Mouse (Mus musculus) hindbrain, embryonic 16.5 days (tissue): ENCODE results near the gene Ms4a8a. TPM values are rescaled to one million over a fixed set of nuclear protein-coding genes. Genes with fewer than 3 reads are reported as not detected.

Experiments used
- ATAC-seq: fragments of 200-750 bp; cut with Nextera tagmentation; 2 replicates; pipeline ENCODE4 v1.8.0; 2017; ENCODE audit warnings: moderate TSS enrichment, moderate library complexity
- H3K27ac ChIP-seq: fragments of 300-500 bp; sonication (generic); 2 replicates; pipeline ENCODE4 v1.5.1; 2014; ENCODE audit warnings: low read depth, mild to moderate bottlenecking, control low read depth, low read length, moderate library complexity
- H3K27me3 ChIP-seq: fragments of 300-500 bp; sonication (generic); replicated peaks from 2 replicates; pipeline ENCODE4 v1.6.1; 2014; ENCODE audit warnings: low read length; ENCODE audit not compliant: control insufficient read depth, insufficient read depth
- H3K36me3 ChIP-seq: fragments of 300-500 bp; sonication (generic); 2 replicates; pipeline ENCODE4 v1.6.1; 2014; ENCODE audit warnings: mild to moderate bottlenecking, low read length, moderate library complexity, mixed read lengths; ENCODE audit not compliant: control insufficient read depth, insufficient read depth
- H3K4me1 ChIP-seq: fragments of 300-500 bp; sonication (generic); 2 replicates; pipeline ENCODE4 v1.6.1; 2014; ENCODE audit warnings: low read depth, low read length; ENCODE audit not compliant: control insufficient read depth, insufficient read depth
- H3K4me2 ChIP-seq: fragments of 300-500 bp; sonication (generic); 2 replicates; pipeline ENCODE4 v1.6.1; 2014; ENCODE audit warnings: mild to moderate bottlenecking, low read length, control low read depth, moderate library complexity
- H3K4me3 ChIP-seq: fragments of 300-500 bp; sonication (generic); 2 replicates; pipeline ENCODE4 v1.5.1; 2014; ENCODE audit warnings: mild to moderate bottlenecking, low read length, control low read depth, moderate library complexity
- H3K9ac ChIP-seq: fragments of 300-500 bp; sonication (generic); 2 replicates; pipeline ENCODE4 v1.6.1; 2014; ENCODE audit warnings: low read depth, mild to moderate bottlenecking, control low read depth, low read length, moderate library complexity
- H3K9me3 ChIP-seq: fragments of 300-500 bp; sonication (generic); 2 replicates; pipeline ENCODE4 v1.6.1; 2014; ENCODE audit warnings: mild to moderate bottlenecking, low read length, moderate library complexity; ENCODE audit not compliant: control insufficient read depth
- WGBS: fragments of 180-500 bp; shearing (Covaris S2); extraction: QIAGEN DNeasy Blood & Tissue Kit; methylation state at CpG from one replicate; pipeline ENCODE4 v1.1.7; 2014; 5-methylcytosine and 5-hydroxymethylcytosine counted together
- polyA plus RNA-seq: library from polyadenylated mRNA; unstranded; fragments of >200 nt; fragmentation: Nextera tagmentation; extraction: Ambion mirVana; gene quantifications from 2 replicates; pipeline ENCODE4 v1.2.1, GENCODE M21; 2015

Gene Ms4a8a
- polyA plus RNA-seq, 1 experiment from 2014 or later, result not detected

DNA sequence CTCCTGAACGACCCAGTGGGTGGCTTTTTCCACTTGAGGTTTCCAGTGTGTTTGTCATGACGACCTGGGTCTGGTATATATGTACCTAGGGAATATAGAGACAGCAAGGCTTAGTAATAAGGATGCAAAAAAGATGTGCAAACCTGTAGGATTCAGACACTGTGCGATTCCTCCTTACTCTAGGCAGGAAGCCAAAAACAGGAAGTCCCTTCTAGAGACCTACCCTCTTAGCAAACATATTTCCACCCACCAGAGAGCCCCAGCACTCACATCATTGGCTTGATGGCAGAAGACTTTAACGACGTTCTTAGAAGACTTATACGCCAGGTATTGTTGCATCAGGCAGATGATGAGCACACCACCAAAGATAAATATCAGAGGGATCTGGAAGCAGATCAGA, 32.9 kb downstream of the Ms4a8a start:
- H3K27me3 ChIP-seq, result no peaks in the 10 kb centered on the region
- no peaks in the 10 kb centered on the region for H3K4me1 ChIP-seq
- WGBS, result 77% methylated on average over 6 of the region's 6 CpGs
- no peak overlapping the region for H3K4me3 ChIP-seq
- H3K4me2 ChIP-seq, result no peak overlapping the region
- H3K27ac ChIP-seq, result no peak overlapping the region
- H3K9me3 ChIP-seq, result no peaks in the 10 kb centered on the region
- no peak overlapping the region for H3K9ac ChIP-seq
- H3K36me3 ChIP-seq, result no peaks in the 10 kb centered on the region
- no peak for ATAC-seq

DNA sequence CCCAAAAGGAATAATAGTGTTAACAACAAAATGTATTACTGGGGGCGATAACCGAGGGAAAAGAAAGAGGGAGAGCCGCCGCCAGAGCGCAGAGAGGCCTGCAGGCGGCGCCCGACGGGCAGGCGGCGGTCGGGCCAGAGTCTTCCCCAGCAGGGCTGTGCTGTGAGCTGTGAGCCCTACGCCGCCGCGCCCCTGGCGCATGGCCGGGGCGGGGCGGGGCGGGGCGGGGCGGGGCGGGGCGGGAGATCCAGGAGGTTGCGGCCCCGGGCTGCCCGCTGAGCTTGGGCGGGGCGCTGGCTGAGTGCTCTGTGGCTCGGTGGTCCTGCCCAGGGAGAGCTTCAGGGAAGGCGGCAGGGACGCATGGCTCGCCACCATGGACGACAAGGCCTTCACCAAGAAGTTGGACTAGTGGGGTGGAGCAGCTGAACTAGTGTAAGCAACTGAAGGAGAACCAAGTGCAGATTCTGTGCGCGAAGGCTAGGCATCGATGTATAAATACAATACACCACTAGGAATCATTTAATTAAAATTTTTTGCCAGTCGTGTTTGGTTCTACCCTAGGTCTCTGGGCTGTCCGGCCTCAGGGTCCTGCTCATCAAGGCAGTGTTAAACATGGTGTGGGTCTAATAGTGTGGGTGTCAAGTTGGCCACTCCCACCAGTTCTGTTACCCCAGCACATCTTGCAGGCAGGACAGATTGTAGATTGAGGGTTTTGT, 35.7 kb downstream of the Ms4a8a start:
- peak overlapping the region; percentile 63 for H3K9ac ChIP-seq
- peak; percentile 99 for ATAC-seq
- no peak overlapping the region for H3K27ac ChIP-seq
- H3K4me2 ChIP-seq, result peak overlapping the region; percentile 90
- no peaks in the 10 kb centered on the region for H3K27me3 ChIP-seq
- peak overlapping the region; percentile 50 for H3K4me3 ChIP-seq
- no peaks in the 10 kb centered on the region for H3K9me3 ChIP-seq
- H3K36me3 ChIP-seq, result no peaks in the 10 kb centered on the region
- no peaks in the 10 kb centered on the region for H3K4me1 ChIP-seq
- WGBS, result 7% methylated on average over 28 of the region's 40 CpGs

- Histone ChIP-seq H3K4me1 (no peaks in the 10 kb centered on the region), H3K4me2 (peak overlapping the region; percentile 90), H3K9me3 (no peaks in the 10 kb centered on the region), H3K4me3 (peak overlapping the region; percentile 50), H3K27ac (no peak overlapping the region), H3K9ac (peak overlapping the region; percentile 63; the same call in 1 of the 2 replicates), H3K27me3 (no peaks in the 10 kb centered on the region), H3K36me3 (no peaks in the 10 kb centered on the region)
- ATAC-seq, result peak; percentile 89
- 18% methylated on average over 5 of the region's 5 CpGs for WGBS
Measured at GRCm38 (mm10) chr19:11044671-11044995, 36.3 kb downstream of the Ms4a8a start.

GRCm38 (mm10) chr19:11037570-11037969, 43.3 kb downstream of the Ms4a8a start:
- no peak overlapping the region for H3K9ac ChIP-seq
- no peak for ATAC-seq
- no peak overlapping the region for H3K27ac ChIP-seq
- H3K4me2 ChIP-seq, result no peak overlapping the region
- H3K27me3 ChIP-seq, result no peaks in the 10 kb centered on the region
- H3K4me3 ChIP-seq, result no peak overlapping the region
- no peaks in the 10 kb centered on the region for H3K4me1 ChIP-seq
- H3K9me3 ChIP-seq, result no peaks in the 10 kb centered on the region
- H3K36me3 ChIP-seq, result no peaks in the 10 kb centered on the region

- H3K36me3 ChIP-seq, result no peaks in the 10 kb centered on the region
- no peaks in the 10 kb centered on the region for H3K9me3 ChIP-seq
- H3K9ac ChIP-seq, result no peak overlapping the region
Measured at GRCm38 (mm10) chr19:11022382-11022781, 58.5 kb downstream of the Ms4a8a start.

DNA sequence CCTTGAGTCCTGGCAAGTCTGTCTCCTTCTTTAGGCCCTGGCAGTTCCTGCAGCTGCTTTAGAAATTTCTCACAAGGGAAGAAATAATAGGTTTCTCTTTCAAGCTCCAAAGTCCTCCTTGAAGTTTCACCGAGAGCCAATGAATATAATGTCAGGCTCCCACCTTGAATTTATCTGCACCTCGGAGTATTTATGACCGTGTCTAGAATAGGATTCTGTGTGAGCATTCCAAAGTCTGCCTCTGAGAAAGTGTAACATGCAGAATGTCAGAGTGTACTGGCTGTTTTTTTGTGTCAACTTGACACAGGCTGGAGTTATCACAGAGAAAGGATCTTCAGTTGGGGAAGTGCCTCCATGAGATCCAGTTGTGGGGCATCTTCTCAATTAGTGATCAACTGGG, 63.0 kb downstream of the Ms4a8a start, which contains the start of gene Ms4a18:
Gene Ms4a18 (minus strand): TSS at position 141 of the 400 bp plus-strand sequence.
- ATAC-seq, result no peak
- Histone ChIP-seq H3K4me3 (no peak within 1 kb of the TSS), H3K9ac (no peak within 1 kb of the TSS), H3K36me3 (no peaks in the 10 kb centered on the region), H3K27ac (no peak within 1 kb of the TSS), H3K27me3 (no peaks in the 10 kb centered on the region), H3K4me1 (no peaks in the 10 kb centered on the region), H3K9me3 (no peaks in the 10 kb centered on the region), H3K4me2 (no peak within 1 kb of the TSS)
- WGBS, result 94% methylated on average over 3 of the region's 3 CpGs

More at GRCm38 (mm10) chr19:11022382-11022781, 58.5 kb downstream of the Ms4a8a start:
- Histone ChIP-seq H3K27ac (no peak overlapping the region), H3K27me3 (no peaks in the 10 kb centered on the region), H3K4me3 (no peak overlapping the region), H3K4me2 (no peak overlapping the region), H3K4me1 (no peaks in the 10 kb centered on the region)
- no peak for ATAC-seq

Other genes with a start within 250 kb of the Ms4a8a start
- gene Slc15a3, start 241.4 kb downstream of the Ms4a8a start, polyA plus RNA-seq, result 0.20 and 0.33 TPM in 2 replicates
- gene Tmem132a, start 211.2 kb downstream of the Ms4a8a start, polyA plus RNA-seq, result 180 and 196 TPM in 2 replicates
- gene Tmem109, start 199.1 kb downstream of the Ms4a8a start, polyA plus RNA-seq, result 50.2 and 50.7 TPM in 2 replicates
- gene Prpf19, start 185.9 kb downstream of the Ms4a8a start, polyA plus RNA-seq, result 35.0 and 39.1 TPM in 2 replicates
- 0.79 and 0.94 TPM in 2 replicates for gene Zp1, start 160.5 kb downstream of the Ms4a8a start, polyA plus RNA-seq
- gene Ptgdr2, start 143.9 kb downstream of the Ms4a8a start, polyA plus RNA-seq, result 0.19 and 0.20 TPM in 2 replicates
- gene Ccdc86, start 131.8 kb downstream of the Ms4a8a start, polyA plus RNA-seq, result 12.9 and 14.8 TPM in 2 replicates
- not detected in 2 replicates for gene Ms4a10, start 106.4 kb downstream of the Ms4a8a start, polyA plus RNA-seq
- gene Ms4a15, start 87.9 kb downstream of the Ms4a8a start, polyA plus RNA-seq, result not detected in 2 replicates
- gene Ms4a18, start 63.1 kb downstream of the Ms4a8a start, polyA plus RNA-seq, result not detected in 2 replicates
- not detected in 2 replicates for gene 1700017D01Rik, start 49.8 kb upstream of the Ms4a8a start, polyA plus RNA-seq
- not detected in 2 replicates for gene 1700025F22Rik, start 84.2 kb upstream of the Ms4a8a start, polyA plus RNA-seq
- gene Ms4a13, start 115.6 kb upstream of the Ms4a8a start, polyA plus RNA-seq, result not detected in 2 replicates
- not detected in 2 replicates for gene Ms4a12, start 151.3 kb upstream of the Ms4a8a start, polyA plus RNA-seq
- not detected in 2 replicates for gene Ms4a1, start 185.1 kb upstream of the Ms4a8a start, polyA plus RNA-seq
- not detected in 2 replicates for gene Ms4a5, start 202.8 kb upstream of the Ms4a8a start, polyA plus RNA-seq
- gene Ms4a14, start 233.4 kb upstream of the Ms4a8a start, polyA plus RNA-seq, result not detected in 2 replicates